Comparison of ENCODE assay signal across 8 mouse cellular contexts in genomic region chr12:80197343-80197742, GRCm38 (mm10).
A peak's percentile ranks its signal among the peaks of the same experiment; 100 is the strongest.
DNase-seq lines count a peak whose midpoint lies in the region; ATAC-seq and TF ChIP-seq lines count a peak whose summit lies in the region.

No protein-coding gene starts in this region.

- no peak overlapping the region for H3K4me3 ChIP-seq in midbrain, embryonic 14.5 days (replicated peaks; ENCODE audit: low read depth, low read length)
- no peak overlapping the region for H3K4me3 ChIP-seq in midbrain, embryonic 15.5 days
- H3K4me3 ChIP-seq in liver, embryonic 14.5 days (ENCODE audit: insufficient read depth in 1 of 2, low read depth in 2 of 2, low read length in 2 of 2): no peak overlapping the region

- H3K9me3 ChIP-seq in midbrain, embryonic 14.5 days (ENCODE audit: control insufficient read depth, low read length): no peaks in the 10 kb centered on the region
- no peaks in the 10 kb centered on the region for H3K9me3 ChIP-seq in midbrain, embryonic 15.5 days
- H3K9me3 ChIP-seq in liver, embryonic 14.5 days (ENCODE audit: control insufficient read depth, low read length): no peaks in the 10 kb centered on the region

- WGBS in midbrain, embryonic 14.5 days: 79% methylated on average over 10 of the region's 10 CpGs
- WGBS in midbrain, embryonic 15.5 days: 78% methylated on average over 10 of the region's 10 CpGs
- WGBS in liver, embryonic 14.5 days (ENCODE audit: insufficient replicate concordance): 55% methylated on average over 10 of the region's 10 CpGs

- ATAC-seq in cerebellum, adult (ENCODE audit: insufficient number of reproducible peaks, low FRiP score, low TSS enrichment): no peak
- no peak for ATAC-seq in midbrain, embryonic 14.5 days (ENCODE audit: low FRiP score, low TSS enrichment)
- no peak for ATAC-seq in midbrain, embryonic 15.5 days (replicated peaks)
- no peak for ATAC-seq in liver, embryonic 14.5 days (ENCODE audit: insufficient read depth)

- H3K27me3 ChIP-seq in midbrain, embryonic 14.5 days (ENCODE audit: control insufficient read depth, insufficient read depth, low read length): no peaks in the 10 kb centered on the region
- H3K27me3 ChIP-seq in midbrain, embryonic 15.5 days (replicated peaks): no peaks in the 10 kb centered on the region
- no peaks in the 10 kb centered on the region for H3K27me3 ChIP-seq in liver, embryonic 14.5 days (ENCODE audit: control insufficient read depth, insufficient read depth, low read length)

- H3K4me2 ChIP-seq in midbrain, embryonic 14.5 days (ENCODE audit: low read length): no peak overlapping the region
- no peak overlapping the region for H3K4me2 ChIP-seq in midbrain, embryonic 15.5 days
- no peak overlapping the region for H3K4me2 ChIP-seq in liver, embryonic 14.5 days (ENCODE audit: low read depth)

- no peak overlapping the region for H3K9ac ChIP-seq in midbrain, embryonic 14.5 days (replicated peaks; ENCODE audit: low read length)
- no peak overlapping the region for H3K9ac ChIP-seq in midbrain, embryonic 15.5 days
- no peak overlapping the region for H3K9ac ChIP-seq in liver, embryonic 14.5 days (replicated peaks)

- H3K4me1 ChIP-seq in midbrain, embryonic 14.5 days (ENCODE audit: control insufficient read depth, insufficient read depth, low read length): no peaks in the 10 kb centered on the region
- H3K4me1 ChIP-seq in midbrain, embryonic 15.5 days: no peaks in the 10 kb centered on the region
- no peaks in the 10 kb centered on the region for H3K4me1 ChIP-seq in liver, embryonic 14.5 days (replicated peaks; ENCODE audit: control insufficient read depth in 2 of 2, insufficient read depth in 2 of 2, low read length in 1 of 2)

- H3K36me3 ChIP-seq in midbrain, embryonic 14.5 days (ENCODE audit: control insufficient read depth, insufficient read depth, low read length): peaks cover 7% of the 10 kb centered on the region; the same call in 1 of the 2 replicates
- no peaks in the 10 kb centered on the region for H3K36me3 ChIP-seq in midbrain, embryonic 15.5 days (replicated peaks)
- H3K36me3 ChIP-seq in liver, embryonic 14.5 days (replicated peaks; ENCODE audit: control insufficient read depth, insufficient read depth, low read depth): no peaks in the 10 kb centered on the region

- TF ChIP-seq CTCF in brain, embryonic 14.5 days (IDR thresholded peaks at IDR 0.05; ENCODE audit: borderline replicate concordance, extremely low read depth, insufficient read depth, insufficient read length): peak; percentile 84
- peak; percentile 88 for TF ChIP-seq CTCF in liver, embryonic 14.5 days (IDR thresholded peaks at IDR 0.05; ENCODE audit: low read depth)

- intact Hi-C loops in gastrocnemius, postnatal 36 days (cut with DNase I): loop anchor here (2.0 kb wide), 1 partner anchor 41 kb away; no protein-coding TSS in a partner anchor

- TF ChIP-seq EP300 in liver, embryonic 14.5 days (IDR thresholded peaks at IDR 0.05; ENCODE audit: low read depth): no peak

- TF ChIP-seq POLR2A in brain, embryonic 14.5 days (IDR thresholded peaks at IDR 0.05; ENCODE audit: borderline replicate concordance, extremely low read depth, insufficient read depth, insufficient read length, poor library complexity, severe bottlenecking): no peak

- DNase-seq in cerebellum, adult 11 months: peak; percentile 16
- peak; percentile 76 for DNase-seq in midbrain, embryonic 14.5 days
- peak; percentile 51 for DNase-seq in brain, embryonic 14.5 days (ENCODE audit: low read depth)
- DNase-seq in gastrocnemius, postnatal 36 days: peak; percentile 19 to 40
- peak in 2 of 3 experiments; percentile 15 to 27 for DNase-seq in liver, embryonic 14.5 days (ENCODE audit: low read depth in 3 of 3, low spot score in 3 of 3)
- peak; percentile 48 for DNase-seq in spleen, adult 12 weeks (ENCODE audit: low spot score)

- H3K27ac ChIP-seq in midbrain, embryonic 14.5 days (replicated peaks; ENCODE audit: low read depth, low read length): no peak overlapping the region
- no peak overlapping the region for H3K27ac ChIP-seq in midbrain, embryonic 15.5 days
- no peak overlapping the region for H3K27ac ChIP-seq in liver, embryonic 14.5 days

Comparison
In these comparisons a context has a peak if more than half of its experiments do, and no peak if none do; other contexts are left out.
1. DNase-seq: peak in every context shown above with its lines; median percentile 76 in midbrain, embryonic 14.5 days; 51 in brain, embryonic 14.5 days; 48 in spleen, adult 12 weeks; 30 in gastrocnemius, postnatal 36 days; 21 in liver, embryonic 14.5 days; 16 in cerebellum, adult 11 months.